Mouse (Mus musculus) hindlimb bud, embryonic 11.5 days (tissue): ENCODE data around the gene Mrpl18.
"Not testable (repeated sequence)": the region's sequence is repeated elsewhere in the genome, so short reads cannot be mapped to it uniquely, and the experiment has no call there.

Experiments used
- DNase-seq: peaks from one replicate; pipeline ENCODE4 v3.0.0-alpha.2; 2012; ENCODE audit warnings: low read depth, low spot score; ENCODE audit errors: extremely low spot score

The Mrpl18 gene

GRCm38 (mm10) chr17:12910391-12910790, 5.8 kb downstream of the Mrpl18 start:
- no peak for DNase-seq

GRCm38 (mm10) chr17:12909361-12910280, 6.5 kb downstream of the Mrpl18 start, which contains the start of gene Pnldc1:
Pnldc1 (minus strand) TSS chr17:12910230.
- no peak for DNase-seq

GRCm38 (mm10) chr17:12906436-12906835, 9.7 kb downstream of the Mrpl18 start:
- DNase-seq = no peak

- no peak for DNase-seq
Observed at GRCm38 (mm10) chr17:12905810-12906209, 10.3 kb downstream of the Mrpl18 start.

GRCm38 (mm10) chr17:12904349-12904748, 11.8 kb downstream of the Mrpl18 start:
- no peak for DNase-seq

- DNase-seq = no peak
Observed at GRCm38 (mm10) chr17:12903372-12904333, 12.5 kb downstream of the Mrpl18 start.

GRCm38 (mm10) chr17:12902291-12902690, 13.9 kb downstream of the Mrpl18 start:
- no peak for DNase-seq

GRCm38 (mm10) chr17:12898607-12899006, 17.5 kb downstream of the Mrpl18 start:
- not testable (repeated sequence) for DNase-seq

- no peak for DNase-seq
Observed at GRCm38 (mm10) chr17:12897674-12898073, 18.5 kb downstream of the Mrpl18 start.

GRCm38 (mm10) chr17:12892033-12892432, 24.1 kb downstream of the Mrpl18 start:
- no peak for DNase-seq

GRCm38 (mm10) chr17:12891054-12891453, 25.1 kb downstream of the Mrpl18 start:
- no peak for DNase-seq

- DNase-seq = no peak
Observed at GRCm38 (mm10) chr17:12887021-12887775, 28.9 kb downstream of the Mrpl18 start.

- no peak for DNase-seq
Observed at GRCm38 (mm10) chr17:12886620-12887019, 29.5 kb downstream of the Mrpl18 start.

GRCm38 (mm10) chr17:12881216-12881615, 34.9 kb downstream of the Mrpl18 start:
- DNase-seq = no peak

GRCm38 (mm10) chr17:12880178-12880577, 36.0 kb downstream of the Mrpl18 start:
- peak; percentile 80 for DNase-seq

GRCm38 (mm10) chr17:12875734-12876133, 40.4 kb downstream of the Mrpl18 start, which contains the start of gene Mrgprh:
Mrgprh (plus strand) TSS chr17:12876034.
- DNase-seq = no peak

- no peak for DNase-seq
Observed at GRCm38 (mm10) chr17:12872275-12873028, 43.7 kb downstream of the Mrpl18 start.

GRCm38 (mm10) chr17:12868640-12869039, 47.5 kb downstream of the Mrpl18 start:
- no peak for DNase-seq

- DNase-seq = no peak
Observed at GRCm38 (mm10) chr17:12868043-12868442, 48.1 kb downstream of the Mrpl18 start, which contains the start of gene Mas1. Mas1 (minus strand) TSS chr17:12868143.

- no peak for DNase-seq
Observed at GRCm38 (mm10) chr17:12866853-12867252, 49.3 kb downstream of the Mrpl18 start.
